Mouse (Mus musculus): Measurements from ENCODE around the gene Mrpl34. TPM values are rescaled to one million over a fixed set of nuclear protein-coding genes. Genes with fewer than 3 reads are reported as not detected.

Mrpl34 gene
- total RNA-seq, 2 experiments from 2014 or later = 63.4 to 120 TPM

DNA sequence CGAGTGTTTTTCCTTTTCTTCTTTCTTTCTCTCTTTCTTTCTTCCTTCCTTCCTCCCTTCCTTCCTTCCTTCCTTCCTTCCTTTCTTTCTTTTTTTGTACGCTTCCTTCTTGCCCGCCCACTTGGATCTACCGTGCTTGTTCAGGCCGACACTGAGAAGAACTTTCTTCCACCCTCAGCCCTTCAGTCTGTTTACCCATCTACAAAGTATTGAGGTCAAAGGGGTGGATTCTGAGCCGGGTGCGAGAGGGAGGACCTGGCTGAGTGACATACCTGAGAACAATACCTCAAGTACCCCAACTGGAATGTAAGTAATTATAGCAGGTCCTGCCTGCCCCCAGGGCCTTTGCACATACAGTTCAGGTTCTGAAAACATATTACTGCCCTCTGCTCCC is 21.4 kb downstream of the Mrpl34 start:
- no peak for ATAC-seq (replicated peaks; ENCODE audit: low FRiP score, low TSS enrichment, poor library complexity, severe bottlenecking)

DNA sequence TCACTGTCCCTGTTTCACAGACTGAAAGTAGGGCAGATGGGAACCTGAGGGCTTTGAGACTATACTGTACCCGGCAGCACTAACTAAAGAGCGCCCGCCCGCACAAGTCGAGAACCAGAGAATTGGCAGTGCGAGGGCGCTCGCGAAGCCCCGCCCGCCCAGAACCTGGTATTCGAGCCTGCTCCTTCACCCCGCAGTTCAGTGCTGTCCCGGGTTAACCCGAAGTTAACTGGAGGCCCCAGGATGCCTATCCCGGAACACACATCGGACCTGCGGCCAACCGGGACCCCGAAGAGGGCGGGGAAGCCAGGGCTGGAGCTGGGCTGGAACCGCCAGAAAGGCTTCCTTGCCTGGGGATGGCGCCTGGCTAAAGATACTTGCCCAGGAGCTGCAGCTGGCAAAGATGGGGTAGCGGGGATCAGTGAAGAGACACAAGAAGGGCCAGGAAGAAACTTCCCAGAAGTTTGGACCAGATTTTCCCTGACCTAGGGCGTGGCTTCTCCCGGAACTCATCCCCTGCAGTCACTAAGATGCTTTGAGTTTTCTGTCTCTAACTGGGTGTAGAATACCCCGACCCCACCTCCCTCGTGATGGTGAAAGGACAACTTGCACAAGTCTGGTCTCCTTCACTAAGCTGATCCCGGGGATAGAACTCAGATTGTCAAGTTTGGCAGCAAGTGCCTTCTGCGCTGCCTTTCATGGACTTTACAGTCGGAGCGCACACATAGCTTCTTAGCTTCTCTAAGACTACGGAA is 23.1 kb downstream of the Mrpl34 start, which contains the start of gene Gtpbp3:
Gtpbp3 (plus strand) TSS at position 413 of the 755 bp plus-strand sequence.
- ATAC-seq (replicated peaks; ENCODE audit: low FRiP score, low TSS enrichment, poor library complexity, severe bottlenecking) = peak; percentile 27; the same call in 1 of the 2 replicates

DNA sequence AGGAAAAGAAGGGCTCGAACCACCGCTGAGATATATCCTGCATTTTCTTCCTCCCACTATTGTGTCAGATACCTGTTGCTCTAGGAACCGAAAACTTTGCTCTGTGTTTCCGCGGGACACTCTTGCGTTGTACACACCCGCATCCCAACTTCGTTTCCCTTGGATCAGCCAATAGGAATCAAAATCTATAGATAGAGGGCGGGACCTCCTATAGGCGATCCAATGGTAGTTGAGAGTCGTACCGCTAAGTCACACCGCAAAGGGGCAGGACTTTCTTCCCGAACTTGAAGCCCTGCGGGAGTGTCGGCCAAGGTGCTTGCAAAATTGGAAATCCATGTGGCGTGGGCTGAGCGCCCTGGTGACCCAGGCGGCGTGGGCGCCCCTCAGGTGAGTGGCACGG is 23.7 kb downstream of the Mrpl34 start:
- ATAC-seq (replicated peaks; ENCODE audit: low FRiP score, low TSS enrichment, poor library complexity, severe bottlenecking) = peak; percentile 78

DNA sequence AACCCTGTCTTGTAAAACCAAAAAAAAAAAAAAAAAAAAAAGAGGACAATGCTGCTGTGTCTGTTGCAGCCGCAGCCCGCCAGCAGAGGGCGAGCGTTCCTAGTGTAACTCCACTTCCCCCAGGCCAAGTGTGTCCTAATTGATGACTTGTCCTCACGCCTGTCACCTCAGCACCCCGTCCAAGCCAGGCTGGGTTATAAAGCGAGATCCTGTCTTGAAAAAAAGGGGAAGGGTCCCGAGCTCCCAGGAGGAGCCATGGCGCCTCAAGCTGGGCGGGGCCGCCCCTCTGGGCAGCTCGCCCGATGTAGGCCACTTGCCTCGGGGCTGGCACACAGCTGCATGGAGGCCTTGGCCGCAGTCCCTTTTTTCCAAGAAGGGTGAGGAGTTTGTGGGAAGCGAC is 30.3 kb downstream of the Mrpl34 start:
- ATAC-seq (replicated peaks; ENCODE audit: low FRiP score, low TSS enrichment, poor library complexity, severe bottlenecking) = peak; percentile 83

DNA sequence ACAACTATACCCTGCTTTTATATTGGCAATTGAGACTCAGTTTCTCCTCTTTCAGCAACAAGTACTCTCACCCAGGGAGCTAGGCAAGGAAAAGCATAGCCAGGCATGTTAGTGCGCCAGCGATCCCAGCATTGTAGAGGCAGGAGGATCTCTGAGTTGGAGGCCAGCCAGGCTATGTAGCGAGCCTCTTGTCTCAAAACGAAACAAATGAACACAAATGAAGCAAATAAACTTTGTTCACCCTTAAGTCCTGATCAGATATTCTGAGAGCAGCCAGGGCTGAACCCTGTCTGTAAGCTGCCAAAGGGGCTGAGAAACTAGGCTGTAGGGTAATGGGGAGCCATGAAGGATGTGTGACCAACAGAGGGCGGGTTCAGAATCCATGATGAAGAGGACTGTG is 31.1 kb downstream of the Mrpl34 start:
- no peak for ATAC-seq (replicated peaks; ENCODE audit: low FRiP score, low TSS enrichment, poor library complexity, severe bottlenecking)

DNA sequence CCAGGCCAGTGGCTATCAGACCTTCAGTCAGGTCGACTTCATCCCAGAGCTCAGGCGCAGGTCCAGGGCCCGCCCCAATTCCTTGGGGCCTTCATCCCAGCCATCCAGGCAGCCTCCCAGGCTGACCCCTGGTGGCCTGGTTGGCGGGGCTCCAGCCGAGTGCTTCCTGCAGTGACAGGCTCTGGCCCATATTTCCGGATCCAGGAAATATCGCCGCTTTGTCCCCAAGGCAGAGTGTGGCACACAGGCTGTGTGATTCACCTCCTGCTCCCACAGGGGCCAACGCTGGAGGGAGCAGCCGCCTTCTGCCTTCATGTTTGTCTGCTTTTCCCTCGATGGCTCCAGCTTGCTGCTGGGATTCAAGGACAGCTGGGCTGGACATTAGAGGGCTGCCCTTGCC is 31.7 kb downstream of the Mrpl34 start:
- no peak for ATAC-seq (replicated peaks; ENCODE audit: low FRiP score, low TSS enrichment, poor library complexity, severe bottlenecking)

DNA sequence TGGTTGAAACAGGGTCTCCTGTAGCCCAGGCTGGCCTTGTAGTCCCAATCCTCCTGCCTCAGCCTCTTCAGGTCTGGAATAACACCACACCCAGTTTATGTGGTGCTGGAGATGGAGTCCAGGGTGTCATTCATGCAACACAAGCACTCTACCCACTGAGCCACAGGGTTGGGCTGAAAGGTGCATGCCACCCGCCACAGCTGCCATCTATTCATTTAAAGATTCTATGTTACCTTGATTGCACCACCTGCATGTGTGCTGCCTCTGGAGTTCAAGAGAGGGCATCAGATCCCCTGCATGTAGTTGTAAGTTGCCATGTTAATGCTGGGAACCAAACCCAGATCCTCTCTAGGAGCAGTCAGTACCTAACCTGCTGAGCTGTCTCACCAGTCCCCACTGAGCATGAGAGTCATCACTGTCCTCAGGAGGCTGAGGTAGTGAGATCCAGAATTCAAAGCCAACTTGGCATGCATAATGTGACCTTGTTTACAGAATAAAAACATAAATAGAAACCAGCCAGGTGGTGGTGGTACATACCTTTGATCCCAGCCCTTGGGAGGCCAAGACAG is 32.4 kb downstream of the Mrpl34 start:
- no peak for ATAC-seq (replicated peaks; ENCODE audit: low FRiP score, low TSS enrichment, poor library complexity, severe bottlenecking)

DNA sequence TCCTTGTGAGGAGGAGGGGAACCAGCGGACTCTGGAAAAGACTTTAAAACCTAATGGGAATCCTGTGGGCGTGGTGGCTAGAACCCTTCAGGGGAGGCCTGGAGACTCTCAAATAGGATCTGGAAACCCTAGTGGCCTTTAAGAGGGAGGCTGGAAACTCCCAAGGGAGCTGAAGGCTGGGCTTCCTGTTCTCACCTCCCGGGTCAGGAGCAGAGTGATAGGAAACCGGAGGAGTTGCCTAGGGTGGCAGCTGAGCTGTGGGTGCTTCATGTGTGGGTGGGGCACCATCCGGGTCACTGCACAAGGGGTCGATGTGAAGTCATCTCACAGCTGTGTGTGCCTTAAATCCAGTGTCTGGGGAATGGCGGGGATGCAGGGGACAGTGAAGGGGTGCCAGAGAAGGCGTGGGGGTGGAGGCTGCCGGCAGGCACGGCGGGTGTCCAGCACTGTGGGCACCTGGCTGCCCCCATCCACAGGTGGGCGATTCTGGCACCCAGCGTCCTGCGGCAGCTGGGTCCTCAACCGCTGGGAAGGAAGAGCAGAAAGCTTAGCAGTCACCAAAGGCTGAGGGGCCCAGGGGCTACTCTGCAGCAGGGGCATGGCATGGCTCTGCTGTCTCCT is 33.2 kb downstream of the Mrpl34 start:
- ATAC-seq (replicated peaks; ENCODE audit: low FRiP score, low TSS enrichment, poor library complexity, severe bottlenecking) = no peak

DNA sequence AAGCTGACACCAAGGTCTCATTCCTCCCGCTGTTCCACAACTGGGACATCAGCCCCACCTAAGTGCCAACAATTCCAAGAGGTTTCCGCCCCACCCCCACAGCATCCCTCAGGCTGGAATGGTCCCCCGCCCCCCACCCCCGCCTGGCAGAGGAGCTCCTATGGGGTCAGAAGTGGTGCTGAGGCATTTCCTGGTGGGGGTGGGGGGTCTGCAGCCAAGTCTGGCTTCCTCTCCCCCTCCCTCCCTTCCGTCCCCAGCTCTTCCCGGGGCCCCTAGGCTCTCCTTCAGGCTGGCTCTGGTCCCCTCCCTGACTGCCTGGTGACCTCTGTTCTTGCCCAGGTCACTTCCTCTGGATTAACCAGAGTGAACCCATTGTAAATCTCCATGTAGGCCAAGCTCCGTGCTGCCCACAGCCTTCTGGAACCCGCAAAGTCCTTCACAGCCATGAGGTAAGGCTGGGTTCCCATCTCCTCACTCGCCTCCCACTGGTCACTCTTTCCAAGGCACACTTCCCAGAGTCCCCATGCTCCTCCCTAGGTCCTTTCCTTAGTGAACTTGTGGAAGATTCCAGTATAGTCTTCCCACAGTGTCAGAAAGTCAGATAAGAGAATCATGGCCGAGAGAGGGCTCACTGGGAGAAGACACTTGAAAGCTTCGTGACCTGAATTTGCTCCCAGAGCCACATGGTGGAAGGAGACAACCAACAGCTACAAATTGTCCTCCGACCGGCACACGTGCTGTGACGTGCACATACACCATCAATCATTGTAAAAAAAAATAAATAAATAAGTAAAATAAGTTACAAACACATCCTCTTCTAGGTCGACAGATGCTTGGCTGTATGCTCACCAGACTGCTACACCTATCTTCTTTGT is 34.3 kb downstream of the Mrpl34 start:
- no peak for ATAC-seq (replicated peaks; ENCODE audit: low FRiP score, low TSS enrichment, poor library complexity, severe bottlenecking)

DNA sequence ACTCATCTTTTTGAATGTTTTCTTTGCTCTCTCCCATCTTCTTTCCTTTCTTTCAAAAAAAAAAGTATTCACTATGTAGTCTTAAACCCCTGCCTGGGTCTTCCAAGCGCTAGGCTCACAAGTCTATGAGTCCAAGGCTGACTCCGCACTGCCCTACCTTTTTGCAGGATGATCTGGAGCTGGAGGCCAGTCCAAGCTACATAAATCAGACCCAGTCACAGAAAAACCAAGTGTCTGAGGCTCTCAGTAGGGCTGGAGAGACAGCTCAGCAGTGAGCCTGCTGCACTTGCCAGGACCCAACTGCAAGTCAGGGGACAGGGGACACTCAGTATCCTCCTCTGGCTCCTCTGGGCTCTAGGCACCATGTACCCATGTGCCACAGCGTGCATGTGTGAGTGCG is 39.6 kb downstream of the Mrpl34 start:
- ATAC-seq (replicated peaks; ENCODE audit: low FRiP score, low TSS enrichment, poor library complexity, severe bottlenecking) = no peak

DNA sequence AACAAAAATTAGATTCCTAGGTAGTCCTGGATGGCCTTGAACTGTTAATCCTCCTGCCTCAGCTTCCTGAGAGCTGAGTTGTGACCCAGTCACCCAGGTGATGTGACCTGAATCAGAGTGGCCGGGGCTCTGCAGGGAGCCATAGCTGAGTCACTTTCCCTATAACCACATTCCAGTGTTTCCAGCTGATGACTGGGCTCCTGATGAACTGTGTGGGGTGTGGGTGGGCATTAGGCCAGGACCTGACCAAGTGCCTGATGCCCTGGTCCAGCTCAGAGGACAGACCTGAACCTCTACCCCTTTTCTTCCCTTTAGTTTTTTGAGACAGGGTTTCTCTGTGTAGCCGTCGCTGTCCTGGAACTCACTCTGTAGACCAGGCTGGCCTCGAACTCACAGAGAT is 40.6 kb downstream of the Mrpl34 start:
- no peak for ATAC-seq (replicated peaks; ENCODE audit: low FRiP score, low TSS enrichment, poor library complexity, severe bottlenecking)

DNA sequence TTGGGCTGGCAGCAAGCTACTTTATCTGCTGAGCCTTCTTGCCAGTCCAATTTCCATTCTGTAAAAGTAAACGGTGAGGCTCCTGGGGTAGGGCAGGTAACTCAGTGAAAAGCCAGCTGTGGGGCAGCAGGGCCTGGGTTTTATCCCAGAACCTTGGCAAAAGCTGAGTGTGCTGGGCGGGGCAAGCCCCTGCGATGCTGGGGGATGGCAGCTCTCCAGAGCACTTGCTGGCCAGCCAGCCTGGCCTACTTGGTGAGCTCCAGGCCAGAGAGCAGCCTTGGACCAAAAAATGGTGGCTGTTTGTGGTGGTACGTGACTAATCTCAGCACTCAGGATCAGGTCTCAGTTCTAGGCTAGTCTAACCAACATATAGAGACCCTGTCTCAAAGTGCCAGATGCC is 41.2 kb downstream of the Mrpl34 start:
- ATAC-seq (replicated peaks; ENCODE audit: low FRiP score, low TSS enrichment, poor library complexity, severe bottlenecking) = no peak

DNA sequence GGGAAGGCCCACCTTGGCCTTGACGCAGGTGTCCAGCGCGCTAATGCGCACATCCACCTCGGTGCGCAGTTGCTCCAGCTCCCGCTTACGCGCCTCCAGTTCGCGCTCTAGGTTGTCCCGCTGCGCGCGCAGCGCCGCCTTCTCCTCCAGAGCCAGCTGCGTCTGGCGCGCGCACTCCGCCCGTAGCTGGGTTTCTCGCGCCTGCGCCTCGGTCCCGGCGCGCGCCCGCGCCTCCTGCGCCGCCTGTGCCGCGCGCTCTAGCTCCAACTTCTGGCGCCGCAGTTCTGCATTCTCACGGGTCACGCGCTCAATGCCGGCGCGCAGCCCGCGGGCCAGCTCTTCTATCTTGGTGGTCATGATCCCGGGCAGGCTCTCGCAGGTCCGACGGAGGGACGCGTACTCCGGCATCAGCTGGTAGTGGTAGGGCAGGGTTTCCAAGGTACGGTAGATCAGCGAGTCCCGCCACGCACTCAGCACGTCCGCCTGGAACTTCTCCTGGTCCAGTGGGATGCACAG is 42.9 kb downstream of the Mrpl34 start:
- ATAC-seq (replicated peaks; ENCODE audit: low FRiP score, low TSS enrichment, poor library complexity, severe bottlenecking) = 0 out of 2 replicates have a peak, but pooled peaks have one; percentile 25

DNA sequence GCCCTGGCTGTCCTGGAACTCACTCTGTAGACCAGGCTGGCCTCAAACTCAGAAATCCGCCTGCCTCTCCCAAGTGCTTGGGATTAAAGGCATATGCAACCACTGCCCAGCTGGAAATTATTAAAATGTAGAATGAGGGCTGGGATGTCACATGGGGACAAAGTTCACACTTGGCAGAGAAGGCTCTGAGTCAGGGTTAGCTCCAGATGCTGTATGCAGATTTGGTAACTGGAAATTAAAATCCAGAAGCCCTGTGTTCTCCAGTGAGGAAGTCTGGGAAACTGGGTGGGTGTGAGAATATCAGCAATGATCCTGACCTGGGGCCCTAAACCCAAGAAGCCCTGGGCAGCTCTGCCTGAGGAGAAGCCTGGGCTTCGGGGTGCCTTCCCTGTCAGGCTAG is 44.6 kb downstream of the Mrpl34 start:
- ATAC-seq (replicated peaks; ENCODE audit: low FRiP score, low TSS enrichment, poor library complexity, severe bottlenecking) = no peak

DNA sequence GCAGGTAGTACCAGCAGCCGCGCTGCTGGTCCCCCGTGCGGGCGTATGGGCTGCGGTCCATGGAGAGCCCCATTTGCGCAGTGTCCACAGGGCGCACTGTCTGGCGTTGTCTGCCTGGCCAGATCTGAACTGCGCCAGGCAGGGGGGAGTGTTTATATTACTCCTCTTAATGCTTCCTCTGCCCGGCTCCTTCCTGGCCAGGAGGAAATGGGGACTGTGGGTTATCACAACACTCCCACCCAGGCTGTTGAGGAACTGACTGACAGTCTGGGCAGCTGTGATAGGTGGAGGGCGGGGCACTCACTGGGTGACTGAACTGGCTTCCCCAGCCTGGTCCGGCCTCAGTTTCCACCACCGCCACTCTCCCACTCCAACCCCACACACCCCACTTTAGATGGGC is 46.9 kb downstream of the Mrpl34 start, which contains the start of gene Plvap:
Plvap (minus strand) TSS at position 109 of the 400 bp plus-strand sequence.
- peak; percentile 92 for ATAC-seq (replicated peaks; ENCODE audit: low FRiP score, low TSS enrichment, poor library complexity, severe bottlenecking)

DNA sequence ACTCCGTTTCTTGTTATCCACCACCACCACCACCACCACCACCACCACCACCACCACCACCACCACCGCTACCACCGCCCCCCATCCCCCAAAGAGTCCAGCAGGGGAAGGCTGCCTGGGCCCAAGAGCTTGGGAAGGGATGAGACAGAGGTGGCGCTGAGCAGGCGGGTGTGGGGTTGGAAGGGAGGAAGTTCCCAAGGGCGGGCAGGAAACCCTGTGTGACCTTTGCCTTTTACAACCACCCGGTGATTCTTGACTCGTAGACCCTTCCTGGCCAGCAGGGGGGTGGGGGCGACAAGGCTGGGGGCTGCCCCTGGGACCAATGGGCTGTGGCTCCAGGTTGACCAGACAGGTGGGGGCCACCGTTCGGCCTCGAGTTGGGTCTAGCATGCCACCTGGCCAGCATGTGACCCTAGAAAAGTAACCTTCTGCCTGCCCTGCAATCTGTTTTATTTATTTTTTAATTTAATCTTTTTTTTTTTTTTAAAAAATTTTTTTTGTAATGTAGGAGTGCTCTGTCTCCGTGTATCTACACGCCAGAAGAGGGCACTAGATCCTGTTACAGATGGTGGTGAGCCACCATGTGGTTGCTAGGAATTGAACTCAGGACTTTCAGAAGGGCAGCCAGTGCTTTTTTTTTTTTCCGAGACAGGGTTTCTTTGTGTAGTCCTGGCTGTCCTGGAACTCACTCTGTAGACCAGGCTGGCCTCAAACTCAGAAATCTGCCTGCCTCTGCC is 48.4 kb downstream of the Mrpl34 start:
- no peak for ATAC-seq (replicated peaks; ENCODE audit: low FRiP score, low TSS enrichment, poor library complexity, severe bottlenecking)

DNA sequence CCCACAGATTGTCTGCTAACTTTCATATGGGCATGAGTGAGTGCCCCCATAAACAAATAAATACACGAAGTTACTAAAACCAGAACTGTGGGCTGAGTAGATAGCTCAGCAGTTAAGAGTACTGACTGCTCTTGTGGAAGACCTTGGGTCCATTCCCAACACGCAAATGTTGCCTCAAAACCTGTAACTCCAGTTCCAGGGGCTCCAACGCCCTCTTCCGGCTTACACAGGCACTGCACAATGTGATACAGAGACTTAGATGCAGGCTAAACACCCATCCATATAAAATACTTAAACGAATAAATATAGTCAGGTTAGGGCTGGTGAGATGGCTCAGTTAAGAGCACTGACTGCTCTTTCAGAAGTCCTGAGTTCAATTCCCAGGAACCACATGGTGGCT is 50.3 kb downstream of the Mrpl34 start:
- ATAC-seq (replicated peaks; ENCODE audit: low FRiP score, low TSS enrichment, poor library complexity, severe bottlenecking) = no peak
